Mouse (Mus musculus) ZHBTc4 (cell line): ENCODE data around the gene Gm28635.
"Not testable (repeated sequence)": the region's sequence is repeated elsewhere in the genome, so short reads cannot be mapped to it uniquely, and the experiment has no call there.

ENCODE experiments used
- DNase-seq: peaks from one replicate; pipeline ENCODE4 v3.0.0-alpha.2; 2011; ENCODE audit warnings: low read depth, low spot score

Gene Gm28635

GRCm38 (mm10) chr2:84688080-84688844 is 10.4 kb upstream of the Gm28635 start:
- DNase-seq = no peak

- DNase-seq = no peak
These were observed 4.9 kb upstream of the Gm28635 start for GRCm38 (mm10) chr2:84682605-84683183.

- peak; percentile 28 for DNase-seq
These were observed 1.2 kb upstream of the Gm28635 start, which contains the start of gene Tmx2 for GRCm38 (mm10) chr2:84679016-84679415. Tmx2 (minus strand) TSS chr2:84679140.

DNA sequence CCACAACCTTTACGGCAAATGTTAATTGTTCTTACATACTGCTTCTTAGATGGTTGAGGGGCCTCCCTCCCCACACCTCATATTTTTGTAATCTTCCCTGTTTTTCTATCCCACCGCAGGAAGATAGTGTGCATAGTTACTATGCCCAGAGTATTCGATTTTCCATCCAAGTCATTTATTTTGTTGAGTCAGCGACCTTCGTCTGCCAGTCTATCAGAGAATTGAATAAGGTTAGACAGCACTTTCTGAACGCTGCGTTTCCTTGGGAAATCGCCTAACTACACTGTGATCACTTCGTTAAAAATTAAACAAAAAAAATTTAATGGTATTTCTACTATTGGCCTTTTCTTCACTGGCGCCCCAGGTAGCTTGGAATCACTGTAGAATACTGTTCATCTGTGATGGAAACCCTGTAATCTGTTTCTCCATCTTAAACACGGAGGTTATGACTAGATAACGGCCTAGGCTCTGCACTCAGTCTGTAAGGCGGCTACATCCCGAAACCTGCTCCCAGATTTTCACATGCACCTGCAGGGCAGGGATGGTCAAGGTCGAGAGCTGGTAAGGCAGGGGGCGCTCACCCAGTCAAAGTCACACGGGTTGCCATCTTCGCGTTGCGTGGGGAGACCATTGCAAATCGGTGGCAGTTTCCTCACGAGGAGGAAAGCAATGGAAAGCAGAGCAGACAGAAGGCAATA is 422 bp downstream of the Gm28635 start:
- DNase-seq = peak; percentile 88

- not testable (repeated sequence) for DNase-seq
These were observed 6.3 kb downstream of the Gm28635 start for GRCm38 (mm10) chr2:84671535-84671934.

DNA sequence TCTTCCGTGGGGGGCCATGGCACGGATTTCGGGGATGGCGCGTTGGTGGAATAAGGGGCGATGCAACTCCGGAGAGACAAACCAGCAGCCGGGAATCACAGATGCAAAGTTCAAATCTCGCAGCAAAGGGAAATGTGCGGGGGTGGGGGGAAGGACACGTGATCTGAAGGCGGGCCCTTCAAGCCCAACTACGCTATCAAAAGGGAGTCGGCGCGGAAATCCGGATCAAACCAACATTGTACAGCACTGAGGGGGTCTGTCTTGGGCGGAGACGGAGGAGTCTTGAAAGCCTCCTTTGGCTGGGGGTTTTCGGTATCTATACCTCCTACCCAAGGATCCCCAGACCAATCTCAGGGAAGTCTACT is 7.3 kb downstream of the Gm28635 start, which contains the start of gene Selenoh:
TSS of gene Selenoh (minus strand) at position 202 of the 365 bp plus-strand sequence.
- DNase-seq = peak; percentile 98

DNA sequence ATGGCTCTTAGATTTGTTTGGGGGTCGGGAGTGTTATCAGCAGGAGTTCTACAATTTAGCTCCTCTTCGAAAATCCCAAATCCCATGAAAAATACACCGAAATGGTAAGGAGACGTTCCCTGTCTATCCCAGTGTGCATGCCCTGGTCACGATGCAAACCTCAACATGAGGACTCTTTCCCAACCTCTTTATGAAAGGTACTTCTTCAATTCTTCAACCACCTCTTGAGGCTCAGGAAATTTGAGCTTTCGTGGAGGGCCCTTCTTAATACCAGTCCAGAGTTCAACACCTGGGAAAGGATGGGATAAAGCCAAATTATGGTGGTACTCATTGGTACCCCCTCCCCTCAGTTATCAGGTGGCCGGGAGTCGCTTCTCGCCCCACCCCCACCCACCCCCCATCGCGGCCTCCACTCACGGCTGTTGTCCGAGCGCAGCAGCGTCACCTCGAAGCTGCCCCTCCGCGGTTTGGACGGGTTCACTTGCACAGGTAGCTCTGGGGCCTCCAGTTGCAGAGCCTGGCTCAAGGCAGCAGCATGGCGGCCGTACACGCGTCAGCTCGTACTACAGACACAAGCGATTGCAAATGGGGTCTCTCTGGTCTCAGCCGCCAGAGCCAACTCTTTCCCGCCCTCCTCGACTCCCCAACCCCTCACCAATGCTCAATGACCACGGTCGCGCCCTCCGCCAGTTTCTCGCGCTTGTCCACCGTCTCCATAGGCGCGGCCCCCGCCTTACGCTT is 7.8 kb downstream of the Gm28635 start:
- DNase-seq = no peak

DNA sequence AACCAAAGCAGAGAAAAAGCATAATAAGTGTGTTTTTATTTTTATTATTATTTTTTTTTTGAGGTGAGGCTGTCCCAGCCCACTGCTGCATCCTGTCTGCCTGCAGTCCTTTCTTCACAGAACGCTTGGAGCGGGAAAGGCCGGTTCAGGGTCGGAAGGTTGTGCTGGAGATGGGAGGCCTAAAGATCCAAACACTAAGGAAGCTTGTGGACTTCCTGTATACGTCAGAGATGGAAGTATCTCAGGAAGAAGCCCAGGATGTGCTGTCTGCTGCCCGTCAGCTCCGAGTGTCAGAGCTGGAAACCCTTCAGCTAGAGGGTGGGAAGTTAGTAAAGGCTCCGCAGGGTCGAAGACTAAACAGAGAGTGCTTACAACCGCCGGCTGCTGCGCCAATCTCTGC is 11.8 kb downstream of the Gm28635 start:
- DNase-seq = no peak

DNA sequence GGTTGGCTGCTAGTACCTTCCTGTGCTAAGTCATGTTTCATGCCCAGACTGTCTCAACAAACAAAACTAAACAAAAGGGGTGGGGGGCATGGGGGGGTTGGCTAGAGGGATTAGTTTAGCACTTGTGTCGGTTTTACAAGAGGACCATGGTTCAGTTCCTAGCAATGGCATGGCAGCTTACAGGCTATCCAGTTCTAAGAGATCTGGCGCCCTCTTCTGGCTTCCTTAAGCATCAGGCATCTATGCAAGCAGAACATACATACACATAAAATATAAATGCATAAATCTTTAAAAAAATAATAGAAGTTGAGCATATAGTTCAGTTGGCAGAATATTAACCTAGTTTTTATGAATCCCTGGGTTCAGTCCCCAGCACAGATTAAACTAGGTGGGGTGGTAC is 15.0 kb downstream of the Gm28635 start:
- peak; percentile 85 for DNase-seq

- peak; percentile 84 for DNase-seq
These were observed 17.6 kb downstream of the Gm28635 start for GRCm38 (mm10) chr2:84660253-84660652.

- peak; percentile 89 for DNase-seq
These were observed 19.0 kb downstream of the Gm28635 start, which contains the start of gene Btbd18 for GRCm38 (mm10) chr2:84658806-84659205. Btbd18 (plus strand) TSS chr2:84659079.

- no peak for DNase-seq
These were observed 22.0 kb downstream of the Gm28635 start for GRCm38 (mm10) chr2:84655864-84656263.

DNA sequence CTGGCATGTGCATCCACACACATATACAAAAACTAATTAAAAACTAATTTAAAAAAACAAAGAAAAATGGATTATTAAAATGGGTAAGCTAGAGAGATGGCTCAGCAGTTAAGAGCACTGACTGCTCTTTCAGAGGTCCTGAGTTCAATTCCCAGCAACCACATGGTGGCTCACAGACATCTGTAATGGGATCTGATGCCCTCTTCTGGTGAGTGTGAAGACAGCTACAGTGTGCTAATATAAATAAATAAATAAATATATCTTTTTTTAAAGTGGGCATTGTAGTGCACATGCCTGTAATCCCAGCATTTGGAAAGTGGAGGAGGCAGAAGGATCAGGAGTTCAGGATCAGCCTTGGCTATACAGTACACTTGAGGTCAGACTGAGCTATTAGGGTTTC is 24.5 kb downstream of the Gm28635 start:
- no peak for DNase-seq

GRCm38 (mm10) chr2:84650464-84651195 is 27.2 kb downstream of the Gm28635 start, which contains the start of gene Ctnnd1:
Ctnnd1 (minus strand) TSS chr2:84650765.
- DNase-seq = peak; percentile 92

GRCm38 (mm10) chr2:84649674-84650073 is 28.2 kb downstream of the Gm28635 start:
- peak; percentile 35 for DNase-seq

DNA sequence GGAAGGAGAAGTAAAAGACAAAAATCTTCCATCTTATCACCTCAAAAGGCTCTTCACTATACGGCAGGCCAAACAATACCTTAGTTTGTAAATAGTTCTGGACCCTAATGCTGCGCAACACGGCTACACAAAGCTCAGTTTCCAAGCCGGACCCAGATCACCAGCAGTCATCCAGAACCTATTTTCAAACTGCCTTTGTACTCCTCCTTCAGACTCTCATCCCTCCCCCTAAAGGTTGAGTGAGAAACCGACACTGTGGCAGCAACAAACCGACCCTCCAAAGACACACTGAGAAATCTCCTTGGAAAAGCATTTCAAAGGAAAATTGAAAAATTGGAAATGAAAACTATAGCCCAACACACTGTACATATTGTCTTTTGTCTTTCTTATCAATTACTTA is 29.5 kb downstream of the Gm28635 start:
- DNase-seq = no peak

DNA sequence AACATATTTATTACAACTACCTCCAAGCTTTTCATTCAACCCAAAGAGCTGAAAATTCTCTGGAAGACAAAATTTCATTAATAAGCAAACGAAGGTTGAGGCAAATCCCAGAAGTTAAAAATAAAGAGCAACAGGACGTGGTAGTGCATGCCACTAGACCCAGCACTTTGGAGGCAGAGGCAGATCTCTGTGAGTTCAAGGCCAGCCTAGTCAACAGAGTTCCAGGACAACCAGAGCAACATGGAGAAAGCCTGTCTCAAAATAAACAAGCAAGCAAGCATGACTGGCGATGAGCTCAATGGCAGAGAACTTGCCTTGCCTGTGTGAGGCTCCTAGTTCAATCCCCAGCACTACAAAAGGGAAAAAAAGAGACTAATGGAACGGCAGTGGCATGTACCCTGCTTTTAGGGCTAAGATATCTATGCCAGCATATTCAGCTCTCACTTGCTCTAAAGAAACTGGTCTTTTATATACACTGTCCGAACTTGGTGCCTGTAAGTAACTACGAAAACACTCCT is 30.7 kb downstream of the Gm28635 start:
- no peak for DNase-seq

GRCm38 (mm10) chr2:84646138-84646537 is 31.7 kb downstream of the Gm28635 start:
- no peak for DNase-seq

- DNase-seq = no peak
These were observed 37.0 kb downstream of the Gm28635 start for GRCm38 (mm10) chr2:84640833-84641232.

- no peak for DNase-seq
These were observed 39.2 kb downstream of the Gm28635 start for GRCm38 (mm10) chr2:84638428-84639220.
